Mouse (Mus musculus) kidney, adult 9 months (tissue): ENCODE results near the gene Gm2004.
"Not testable (repeated sequence)": the region's sequence is repeated elsewhere in the genome, so short reads cannot be mapped to it uniquely, and the experiment has no call there.

Source experiments
- DNase-seq: peaks from one replicate; pipeline ENCODE4 v3.0.0; 2022

The Gm2004 gene

DNA sequence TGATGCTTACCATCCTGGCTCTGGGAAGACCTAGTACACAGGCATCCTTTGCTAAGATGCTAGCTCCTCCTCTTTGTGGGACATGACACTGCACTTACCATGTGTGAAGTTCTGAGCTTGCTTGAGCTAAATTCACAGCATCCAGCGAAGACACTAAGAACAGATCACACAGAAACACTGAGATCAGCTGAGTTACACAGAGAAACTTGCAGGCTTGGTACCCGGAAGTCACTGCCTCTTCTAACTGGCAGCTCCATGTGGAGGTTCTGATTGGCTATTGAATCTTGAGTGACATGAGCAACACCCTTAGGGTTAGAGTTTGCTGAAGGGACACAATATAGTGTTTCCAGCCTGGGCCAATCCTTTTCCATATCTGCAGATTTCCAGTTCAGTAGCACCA is at the start of gene Gm2004:
Gm2004 (minus strand) TSS at position 101 of the 400 bp plus-strand sequence.
- DNase-seq, result not testable (repeated sequence)
